7 mouse cellular contexts compared by ENCODE assay signal in genomic region chr8:8688823-8689453, GRCm38 (mm10). TPM values are rescaled to one million over a fixed set of nuclear protein-coding genes. Genes with fewer than 3 reads are reported as not detected.
DNase-seq lines count a peak whose midpoint lies in the region; ATAC-seq lines count a peak whose summit lies in the region.

No protein-coding gene starts in this region.

- peaks cover 50% of the 10 kb centered on the region for H3K4me1 ChIP-seq in forebrain, embryonic 13.5 days
- peaks cover 44% of the 10 kb centered on the region for H3K4me1 ChIP-seq in liver, embryonic 13.5 days (replicated peaks)

- H3K9me3 ChIP-seq in forebrain, embryonic 13.5 days (replicated peaks), result no peaks in the 10 kb centered on the region
- H3K9me3 ChIP-seq in liver, embryonic 13.5 days (replicated peaks), result no peaks in the 10 kb centered on the region

- peak overlapping the region; percentile 69 for H3K4me3 ChIP-seq in forebrain, embryonic 13.5 days
- H3K4me3 ChIP-seq in liver, embryonic 13.5 days (replicated peaks), result peak overlapping the region; percentile 92

- H3K27ac ChIP-seq in forebrain, embryonic 13.5 days, result no peak overlapping the region
- peak overlapping the region; percentile 87 for H3K27ac ChIP-seq in liver, embryonic 13.5 days

- peak; percentile 0; the same call in 1 of the 2 replicates for ATAC-seq in forebrain, embryonic 13.5 days
- no peak for ATAC-seq in liver, embryonic 13.5 days (ENCODE audit: low read depth)

- peak overlapping the region; percentile 74 for H3K4me2 ChIP-seq in forebrain, embryonic 13.5 days
- H3K4me2 ChIP-seq in liver, embryonic 13.5 days, result peak overlapping the region; percentile 89

- H3K27me3 ChIP-seq in forebrain, embryonic 13.5 days, result no peaks in the 10 kb centered on the region
- no peaks in the 10 kb centered on the region for H3K27me3 ChIP-seq in liver, embryonic 13.5 days

- H3K9ac ChIP-seq in forebrain, embryonic 13.5 days, result peak overlapping the region; percentile 99
- peak overlapping the region; percentile 98 for H3K9ac ChIP-seq in liver, embryonic 13.5 days

- whole genome bisulfite sequencing in forebrain, embryonic 13.5 days, result 10% methylated on average over 9 of the region's 9 CpGs
- 5% methylated on average over 9 of the region's 9 CpGs for WGBS in liver, embryonic 13.5 days (ENCODE audit: insufficient replicate concordance)

- H3K36me3 ChIP-seq in forebrain, embryonic 13.5 days (ENCODE audit: poor library complexity, severe bottlenecking), result no peaks in the 10 kb centered on the region
- 0 out of 2 replicates have a peak, but pooled peaks cover 2% of the 10 kb centered on the region for H3K36me3 ChIP-seq in liver, embryonic 13.5 days

- peak; percentile 13 for DNase-seq in thymus, postnatal 0 days (ENCODE audit: low spot score)
- DNase-seq in thymus, postnatal 14 days, result no peak
- DNase-seq in liver, embryonic 13.5 days, result no peak
- no peak for DNase-seq in right cerebral cortex, postnatal 10 days (ENCODE audit: low spot score in 2 of 2)
- DNase-seq in urinary bladder, adult 18-20 months (ENCODE audit: low spot score in 2 of 2), result no peak
- no peak for DNase-seq in cerebellum, adult 11-12 months

RNA-seq across cellular contexts. Expression of gene Arglu1, which starts 1.4 kb away (rescaled TPM):
- 147 and 196 TPM in 2 replicates for polyA plus RNA-seq in thymus, postnatal 0 days (2015; fragmentation: Nextera tagmentation; extraction: Ambion mirVana)
- 180 and 188 TPM in 2 replicates for polyA plus RNA-seq in forebrain, embryonic 13.5 days (2015; fragmentation: Nextera tagmentation; extraction: Ambion mirVana)
- polyA plus RNA-seq in liver, embryonic 13.5 days (2015; fragmentation: Nextera tagmentation; extraction: Ambion mirVana), result 59.2 and 59.5 TPM in 2 replicates

RNA-seq across cellular contexts. Expression of gene Efnb2, which starts 27.9 kb away (rescaled TPM):
- polyA plus RNA-seq in thymus, postnatal 0 days (2015; fragmentation: Nextera tagmentation; extraction: Ambion mirVana), result 4.3 and 4.5 TPM in 2 replicates
- 41.7 and 46.8 TPM in 2 replicates for polyA plus RNA-seq in forebrain, embryonic 13.5 days (2015; fragmentation: Nextera tagmentation; extraction: Ambion mirVana)
- 0.88 and 0.97 TPM in 2 replicates for polyA plus RNA-seq in liver, embryonic 13.5 days (2015; fragmentation: Nextera tagmentation; extraction: Ambion mirVana)
